Mouse (Mus musculus) right cerebral cortex, postnatal 10 days (tissue): ENCODE results near the gene Bcar1.
A peak's percentile ranks its signal among the peaks of the same experiment; 100 is the strongest.

Experiments
- DNase-seq, 2 experiments: peaks; one replicate each; pipeline ENCODE4 v3.0.0; 2021; ENCODE audit warnings: low spot score in 2 of 2

The Bcar1 gene

GRCm38 (mm10) chr8:111716603-111717487 is 26.8 kb downstream of the Bcar1 start:
- DNase-seq, result peak; percentile 88 to 93

- peak in 1 of 2 experiments; percentile 25 for DNase-seq
Observed at GRCm38 (mm10) chr8:111715514-111715913, 28.1 kb downstream of the Bcar1 start.

- DNase-seq, result no peak
Observed at GRCm38 (mm10) chr8:111714295-111714694, 29.3 kb downstream of the Bcar1 start.

GRCm38 (mm10) chr8:111713817-111714216 is 29.8 kb downstream of the Bcar1 start:
- no peak for DNase-seq

- no peak for DNase-seq
Observed at GRCm38 (mm10) chr8:111713291-111713690, 30.3 kb downstream of the Bcar1 start.

- DNase-seq, result peak; percentile 73 to 79
Observed at GRCm38 (mm10) chr8:111712588-111712987, 31.0 kb downstream of the Bcar1 start.

- no peak for DNase-seq
Observed at GRCm38 (mm10) chr8:111712135-111712534, 31.5 kb downstream of the Bcar1 start.

- DNase-seq, result no peak
Observed at GRCm38 (mm10) chr8:111710777-111711485, 32.7 kb downstream of the Bcar1 start.

- DNase-seq, result no peak
Observed at GRCm38 (mm10) chr8:111709223-111709622, 34.4 kb downstream of the Bcar1 start.

- no peak for DNase-seq
Observed at GRCm38 (mm10) chr8:111708265-111708664, 35.3 kb downstream of the Bcar1 start.

GRCm38 (mm10) chr8:111705699-111706098 is 37.9 kb downstream of the Bcar1 start:
- no peak for DNase-seq

- no peak for DNase-seq
Observed at GRCm38 (mm10) chr8:111705222-111705621, 38.4 kb downstream of the Bcar1 start.

GRCm38 (mm10) chr8:111704585-111704984 is 39.0 kb downstream of the Bcar1 start:
- no peak for DNase-seq

GRCm38 (mm10) chr8:111701380-111701779 is 42.2 kb downstream of the Bcar1 start:
- DNase-seq, result no peak

- DNase-seq, result no peak
Observed at GRCm38 (mm10) chr8:111700740-111701139, 42.9 kb downstream of the Bcar1 start.

- no peak for DNase-seq
Observed at GRCm38 (mm10) chr8:111700201-111700600, 43.4 kb downstream of the Bcar1 start.

GRCm38 (mm10) chr8:111699035-111699434 is 44.6 kb downstream of the Bcar1 start:
- no peak for DNase-seq

GRCm38 (mm10) chr8:111697655-111698054 is 46.0 kb downstream of the Bcar1 start:
- no peak for DNase-seq

GRCm38 (mm10) chr8:111695441-111695840 is 48.2 kb downstream of the Bcar1 start:
- DNase-seq, result no peak

- DNase-seq, result no peak
Observed at GRCm38 (mm10) chr8:111693261-111693741, 50.3 kb downstream of the Bcar1 start.

GRCm38 (mm10) chr8:111690960-111691445 is 52.6 kb downstream of the Bcar1 start, which contains the start of gene Ctrb1:
Gene Ctrb1, minus strand, starts transcription at chr8:111691010.
- no peak for DNase-seq

GRCm38 (mm10) chr8:111686881-111687280 is 56.7 kb downstream of the Bcar1 start:
- DNase-seq, result no peak
